Mouse (Mus musculus) hindbrain, embryonic 13.5 days (tissue): ENCODE measurements around the gene Rbm45. TPM values are rescaled to one million over a fixed set of nuclear protein-coding genes. Genes with fewer than 3 reads are reported as not detected.

Experiments
- ATAC-seq: fragments of 200-750 bp; cut with Nextera tagmentation; 2 replicates; pipeline ENCODE4 v1.8.0; 2017; ENCODE audit warnings: moderate TSS enrichment; ENCODE audit not compliant: low FRiP score
- H3K27ac ChIP-seq: fragments of 300-500 bp; sonication (generic); 2 replicates; pipeline ENCODE4 v1.5.1; 2015; ENCODE audit warnings: inconsistent platforms, mild to moderate bottlenecking, moderate library complexity
- H3K27me3 ChIP-seq: fragments of 300-500 bp; sonication (generic); 2 replicates; pipeline ENCODE4 v1.6.1; 2015; ENCODE audit warnings: mild to moderate bottlenecking, inconsistent platforms
- H3K36me3 ChIP-seq: fragments of 300-500 bp; sonication (generic); 2 replicates; pipeline ENCODE4 v1.6.1; 2015; ENCODE audit warnings: mild to moderate bottlenecking, inconsistent platforms
- H3K4me1 ChIP-seq: fragments of 300-500 bp; sonication (generic); replicated peaks from 2 replicates; pipeline ENCODE4 v1.6.1; 2015; ENCODE audit warnings: inconsistent platforms
- H3K4me2 ChIP-seq: fragments of 300-500 bp; sonication (generic); 2 replicates; pipeline ENCODE4 v1.6.1; 2015; ENCODE audit warnings: inconsistent platforms, mild to moderate bottlenecking, moderate library complexity
- H3K4me3 ChIP-seq: fragments of 300-500 bp; sonication (generic); 2 replicates; pipeline ENCODE4 v1.5.1; 2015; ENCODE audit warnings: mild to moderate bottlenecking, inconsistent platforms
- H3K9ac ChIP-seq: fragments of 300-500 bp; sonication (generic); 2 replicates; pipeline ENCODE4 v1.6.1; 2015; ENCODE audit warnings: mild to moderate bottlenecking, inconsistent platforms
- H3K9me3 ChIP-seq: fragments of 300-500 bp; sonication (generic); 2 replicates; pipeline ENCODE4 v1.6.1; 2016; ENCODE audit warnings: inconsistent platforms
- WGBS: fragments of 180-500 bp; shearing (Covaris S2); methylation state at CpG from one replicate; pipeline ENCODE4 v1.1.7; 2015; 5-methylcytosine and 5-hydroxymethylcytosine counted together
- polyA plus RNA-seq: library from polyadenylated mRNA; unstranded; fragments of >200 nt; fragmentation: Nextera tagmentation; extraction: Ambion mirVana; gene quantifications from 2 replicates; pipeline ENCODE4 v1.2.1, GENCODE M21; 2015

Rbm45 gene
- 22.1 and 25.6 TPM in 2 replicates for polyA plus RNA-seq

DNA sequence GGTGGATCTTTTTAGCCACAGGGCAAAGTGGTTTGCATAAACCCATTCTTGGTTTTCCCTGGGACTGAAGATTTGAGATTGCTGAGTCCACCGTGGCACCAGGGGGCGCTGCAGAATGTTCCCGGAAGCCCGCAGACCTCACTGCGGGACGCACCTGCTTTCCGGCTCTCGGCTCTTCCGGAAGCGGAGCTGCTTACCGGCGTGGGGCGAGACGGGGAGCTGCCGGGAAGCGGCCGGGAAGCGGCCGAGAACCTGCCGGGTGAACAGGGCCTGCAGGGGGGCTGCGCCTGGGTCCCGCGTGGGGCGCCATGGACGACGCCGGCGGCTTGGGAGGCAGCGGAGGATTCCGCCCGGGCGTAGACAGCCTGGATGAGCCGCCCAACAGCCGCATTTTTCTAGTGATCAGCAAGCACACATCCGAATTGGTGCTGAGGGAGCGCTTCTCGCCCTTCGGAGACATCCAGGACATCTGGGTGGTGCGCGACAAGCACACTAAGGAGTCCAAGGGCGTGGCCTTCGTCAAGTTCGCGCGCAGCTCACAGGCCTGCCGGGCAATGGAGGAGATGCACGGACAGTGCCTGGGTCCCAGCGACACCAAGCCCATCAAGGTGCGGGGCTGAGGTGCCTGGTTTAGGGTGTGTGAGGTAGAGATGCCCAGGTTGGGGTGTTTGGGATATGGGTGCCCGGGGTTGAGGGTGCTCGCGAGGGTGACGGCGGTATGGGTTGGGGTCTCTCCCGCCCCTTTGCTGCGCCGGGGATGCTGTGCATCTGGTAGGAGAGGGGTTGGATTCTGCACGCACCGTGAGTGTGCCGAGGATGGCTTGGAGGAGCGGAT is at the start of gene Rbm45:
Rbm45 (plus strand) TSS at position 164 of the 835 bp plus-strand sequence.
- H3K36me3 ChIP-seq = peaks cover 29% of the 10 kb centered on the region
- H3K9ac ChIP-seq = peak within 1 kb of the TSS; percentile 94
- WGBS = under 1% methylated on average over 61 of the region's 61 CpGs
- no peaks in the 10 kb centered on the region for H3K27me3 ChIP-seq
- H3K4me2 ChIP-seq = peak within 1 kb of the TSS; percentile 98
- H3K9me3 ChIP-seq = no peaks in the 10 kb centered on the region
- ATAC-seq = peak; percentile 91
- H3K4me1 ChIP-seq = peaks cover 18% of the 10 kb centered on the region
- H3K4me3 ChIP-seq = peak within 1 kb of the TSS; percentile 98
- H3K27ac ChIP-seq = peak within 1 kb of the TSS; percentile 83

GRCm38 (mm10) chr2:76320336-76320735 is 49.4 kb upstream of the Rbm45 start:
- Histone ChIP-seq H3K4me1 (no peaks in the 10 kb centered on the region), H3K4me3 (no peak overlapping the region), H3K36me3 (no peaks in the 10 kb centered on the region), H3K27me3 (no peaks in the 10 kb centered on the region), H3K9me3 (no peaks in the 10 kb centered on the region), H3K4me2 (no peak overlapping the region), H3K9ac (no peak overlapping the region), H3K27ac (no peak overlapping the region)
- no peak for ATAC-seq
- WGBS = 91% methylated on average over 6 of the region's 6 CpGs

DNA sequence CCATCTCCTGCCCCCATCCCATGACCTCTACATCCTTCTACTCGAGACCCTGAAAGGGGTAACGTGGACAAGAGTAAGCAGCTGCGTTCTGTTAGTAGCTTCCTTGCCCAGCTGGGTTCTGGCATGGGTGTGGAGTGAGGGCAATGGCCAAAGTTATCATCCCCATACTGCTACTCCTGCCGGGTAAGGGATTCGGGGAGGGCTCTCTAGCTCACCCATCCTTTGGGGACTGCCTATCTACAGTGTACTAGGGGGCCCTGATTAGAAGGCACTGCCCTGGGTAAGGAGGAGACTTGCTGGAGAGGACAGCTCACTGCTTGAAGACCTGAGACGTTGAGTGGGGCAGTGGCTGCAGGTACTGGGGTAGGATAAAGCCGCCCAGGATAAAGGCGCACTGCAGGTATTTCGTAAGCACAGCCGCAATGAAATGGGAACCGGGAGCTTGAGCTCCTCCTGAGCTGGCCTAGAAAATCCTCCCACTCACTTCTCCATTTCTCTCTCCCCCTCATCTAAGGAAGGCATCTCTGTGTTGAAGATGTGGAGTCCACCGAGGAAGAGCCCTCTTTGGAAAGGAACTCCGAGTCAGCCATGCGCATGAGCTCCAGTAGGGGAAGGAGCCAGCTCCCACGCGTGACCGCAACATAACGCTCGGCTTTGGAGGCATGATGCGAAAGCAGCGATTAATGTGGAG is 46.5 kb upstream of the Rbm45 start:
- H3K9me3 ChIP-seq = no peaks in the 10 kb centered on the region
- no peak overlapping the region for H3K27ac ChIP-seq
- no peak overlapping the region for H3K4me3 ChIP-seq
- no peaks in the 10 kb centered on the region for H3K4me1 ChIP-seq
- WGBS = 86% methylated on average over 21 of the region's 21 CpGs
- no peak overlapping the region for H3K4me2 ChIP-seq
- no peak for ATAC-seq
- no peaks in the 10 kb centered on the region for H3K36me3 ChIP-seq
- no peaks in the 10 kb centered on the region for H3K27me3 ChIP-seq
- no peak overlapping the region for H3K9ac ChIP-seq

DNA sequence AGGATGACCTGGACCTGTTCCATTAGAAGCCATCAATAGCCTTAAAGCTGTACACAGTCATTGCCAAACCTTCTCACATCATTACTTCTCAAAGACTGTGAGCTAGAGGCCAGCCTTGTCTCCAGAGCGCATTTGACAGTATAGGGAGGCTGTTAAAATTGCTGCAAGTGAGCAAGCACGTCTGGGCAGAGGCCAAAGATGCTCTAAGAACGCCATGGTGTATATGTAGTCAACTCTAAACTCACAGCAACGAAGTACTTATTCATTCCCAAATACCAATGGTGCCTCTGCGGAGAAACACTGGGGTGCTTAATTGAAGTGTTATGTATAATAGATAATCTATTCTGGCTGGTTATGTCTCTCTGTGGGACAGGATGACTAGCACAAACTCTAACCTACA is 45.3 kb upstream of the Rbm45 start:
- H3K4me1 ChIP-seq = no peaks in the 10 kb centered on the region
- 88% methylated on average over 5 of the region's 5 CpGs for WGBS
- no peak overlapping the region for H3K9ac ChIP-seq
- H3K36me3 ChIP-seq = no peaks in the 10 kb centered on the region
- no peaks in the 10 kb centered on the region for H3K9me3 ChIP-seq
- H3K27ac ChIP-seq = no peak overlapping the region
- H3K4me2 ChIP-seq = no peak overlapping the region
- no peak overlapping the region for H3K4me3 ChIP-seq
- ATAC-seq = no peak
- no peaks in the 10 kb centered on the region for H3K27me3 ChIP-seq

GRCm38 (mm10) chr2:76326161-76326560 is 43.6 kb upstream of the Rbm45 start:
- H3K9me3 ChIP-seq = no peaks in the 10 kb centered on the region
- no peak overlapping the region for H3K27ac ChIP-seq
- H3K4me3 ChIP-seq = no peak overlapping the region
- WGBS = 93% methylated on average over 3 of the region's 3 CpGs
- ATAC-seq = no peak
- H3K36me3 ChIP-seq = no peaks in the 10 kb centered on the region
- H3K27me3 ChIP-seq = no peaks in the 10 kb centered on the region
- no peak overlapping the region for H3K9ac ChIP-seq
- H3K4me2 ChIP-seq = no peak overlapping the region
- H3K4me1 ChIP-seq = no peaks in the 10 kb centered on the region

DNA sequence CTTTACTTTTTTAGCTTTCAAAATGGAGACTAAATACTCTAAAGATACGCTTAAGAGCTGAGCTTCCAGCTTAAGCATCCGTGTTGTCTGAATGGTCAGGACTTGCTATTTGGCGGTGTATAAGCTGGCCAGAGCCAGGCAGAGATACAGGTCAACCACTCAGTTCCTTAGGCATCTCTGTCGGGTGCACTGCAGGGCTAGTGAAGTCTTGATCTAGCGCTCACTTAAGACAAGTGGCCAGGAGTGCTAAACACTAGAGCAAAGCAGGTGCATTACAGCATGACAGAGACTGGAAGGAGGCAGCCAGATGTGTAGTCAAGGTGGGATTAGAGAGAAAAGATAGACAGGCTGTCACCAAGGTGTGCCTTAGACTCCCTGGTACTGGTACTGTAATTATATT is 39.7 kb upstream of the Rbm45 start:
- ATAC-seq = no peak
- Histone ChIP-seq H3K36me3 (no peaks in the 10 kb centered on the region), H3K4me2 (no peak overlapping the region), H3K4me3 (no peak overlapping the region), H3K9ac (no peak overlapping the region), H3K9me3 (no peaks in the 10 kb centered on the region), H3K4me1 (no peaks in the 10 kb centered on the region), H3K27me3 (no peaks in the 10 kb centered on the region), H3K27ac (no peak overlapping the region)
- whole genome bisulfite sequencing = 96% methylated on average over 5 of the region's 5 CpGs

- H3K4me1 ChIP-seq = no peaks in the 10 kb centered on the region
- ATAC-seq = no peak
- no peak overlapping the region for H3K27ac ChIP-seq
- no peak overlapping the region for H3K9ac ChIP-seq
- H3K9me3 ChIP-seq = no peaks in the 10 kb centered on the region
- no peak overlapping the region for H3K4me3 ChIP-seq
- H3K36me3 ChIP-seq = no peaks in the 10 kb centered on the region
- H3K27me3 ChIP-seq = 0 out of 2 replicates have a peak, but pooled peaks cover 3% of the 10 kb centered on the region
- H3K4me2 ChIP-seq = no peak overlapping the region
- WGBS = 82% methylated on average over 11 of the region's 11 CpGs
These were observed 37.5 kb upstream of the Rbm45 start for GRCm38 (mm10) chr2:76332161-76332805.

DNA sequence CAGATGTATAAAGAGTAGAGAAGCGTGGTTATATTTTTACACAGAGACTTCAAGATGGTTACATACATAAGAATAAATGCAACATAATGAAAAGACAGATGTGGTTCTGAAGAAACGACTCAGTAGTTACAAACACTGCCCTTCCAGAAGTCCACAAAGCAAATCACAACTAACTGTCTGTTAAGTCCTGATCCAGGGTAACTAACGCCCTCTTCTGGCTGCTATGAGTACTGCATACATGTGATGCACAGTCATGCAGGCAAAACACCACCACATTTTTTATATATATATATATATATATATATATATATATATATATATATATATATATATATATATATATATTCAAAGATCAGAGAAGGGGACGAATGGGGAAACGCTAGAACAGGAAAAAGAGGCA is 35.2 kb upstream of the Rbm45 start:
- Histone ChIP-seq H3K9me3 (no peaks in the 10 kb centered on the region), H3K27me3 (peaks cover 24% of the 10 kb centered on the region), H3K4me2 (no peak overlapping the region), H3K27ac (no peak overlapping the region), H3K36me3 (no peaks in the 10 kb centered on the region), H3K9ac (no peak overlapping the region), H3K4me3 (no peak overlapping the region), H3K4me1 (peaks cover 9% of the 10 kb centered on the region)
- no peak for ATAC-seq
- WGBS = 86% methylated on average over 5 of the region's 5 CpGs

GRCm38 (mm10) chr2:76338215-76339156 is 31.3 kb upstream of the Rbm45 start, which contains the start of gene Pde11a:
Gene Pde11a, minus strand, starts transcription at chr2:76338774.
- H3K9me3 ChIP-seq = no peaks in the 10 kb centered on the region
- H3K4me3 ChIP-seq = peak within 1 kb of the TSS; percentile 51
- peak within 1 kb of the TSS; percentile 95 for H3K4me2 ChIP-seq
- H3K27me3 ChIP-seq = peaks cover 30% of the 10 kb centered on the region
- H3K4me1 ChIP-seq = peaks cover 9% of the 10 kb centered on the region
- peak within 1 kb of the TSS; percentile 76 for H3K9ac ChIP-seq
- 21% methylated on average over 41 of the region's 41 CpGs for WGBS
- peak; percentile 77 for ATAC-seq
- no peak within 1 kb of the TSS for H3K27ac ChIP-seq
- H3K36me3 ChIP-seq = no peaks in the 10 kb centered on the region

GRCm38 (mm10) chr2:76342146-76342545 is 27.6 kb upstream of the Rbm45 start:
- 86% methylated on average over 9 of the region's 9 CpGs for WGBS
- H3K9ac ChIP-seq = no peak overlapping the region
- H3K9me3 ChIP-seq = no peaks in the 10 kb centered on the region
- H3K4me2 ChIP-seq = no peak overlapping the region
- no peak for ATAC-seq
- H3K27ac ChIP-seq = no peak overlapping the region
- peaks cover 9% of the 10 kb centered on the region for H3K4me1 ChIP-seq
- peaks cover 27% of the 10 kb centered on the region for H3K27me3 ChIP-seq
- no peak overlapping the region for H3K4me3 ChIP-seq
- H3K36me3 ChIP-seq = no peaks in the 10 kb centered on the region

GRCm38 (mm10) chr2:76347839-76348238 is 21.9 kb upstream of the Rbm45 start:
- Histone ChIP-seq H3K36me3 (no peaks in the 10 kb centered on the region), H3K9ac (no peak overlapping the region), H3K4me3 (no peak overlapping the region), H3K4me2 (no peak overlapping the region), H3K27me3 (no peaks in the 10 kb centered on the region), H3K9me3 (no peaks in the 10 kb centered on the region), H3K4me1 (no peaks in the 10 kb centered on the region), H3K27ac (no peak overlapping the region)
- no peak for ATAC-seq
- WGBS = 82% methylated on average over 6 of the region's 6 CpGs
